8 mouse cellular contexts compared by ENCODE assay signal in genomic region chr19:8774086-8774835, GRCm38 (mm10). TPM values are rescaled to one million over a fixed set of nuclear protein-coding genes. Genes with fewer than 3 reads are reported as not detected.
A peak's percentile ranks its signal among the peaks of the same experiment; 100 is the strongest.
DNase-seq lines count a peak whose midpoint lies in the region; ATAC-seq and TF ChIP-seq lines count a peak whose summit lies in the region.

Gene Tmem179b (minus strand): TSS chr19:8774467.

- no peaks in the 10 kb centered on the region for H3K9me3 ChIP-seq in CH12.LX (replicated peaks; ENCODE audit: low read length)
- H3K9me3 ChIP-seq in forebrain, embryonic 12.5 days = no peaks in the 10 kb centered on the region
- no peaks in the 10 kb centered on the region for H3K9me3 ChIP-seq in heart, postnatal 0 days (replicated peaks; ENCODE audit: control insufficient read depth, low read length)
- H3K9me3 ChIP-seq in liver, postnatal 0 days (ENCODE audit: low read length) = no peaks in the 10 kb centered on the region
- no peaks in the 10 kb centered on the region for H3K9me3 ChIP-seq in neural tube, embryonic 14.5 days (ENCODE audit: control insufficient read depth, low read length)

- TF ChIP-seq RAD21 in CH12.LX (IDR thresholded peaks at IDR 0.05; ENCODE audit: low read depth, low read length) = no peak

- whole genome bisulfite sequencing in forebrain, embryonic 12.5 days = under 1% methylated on average over 68 of the region's 68 CpGs
- WGBS in heart, postnatal 0 days = under 1% methylated on average over 68 of the region's 68 CpGs
- WGBS in large intestine, adult 2 months = under 1% methylated on average over 68 of the region's 68 CpGs
- 1% methylated on average over 53 of the region's 68 CpGs for WGBS in liver, postnatal 0 days (ENCODE audit: insufficient replicate concordance)
- under 1% methylated on average over 67 of the region's 68 CpGs for WGBS in neural tube, embryonic 14.5 days

- H3K4me2 ChIP-seq in CH12.LX (ENCODE audit: insufficient read depth, low read depth, poor library complexity, severe bottlenecking) = peak within 1 kb of the TSS; percentile 95
- H3K4me2 ChIP-seq in forebrain, embryonic 12.5 days = peak within 1 kb of the TSS; percentile 98
- H3K4me2 ChIP-seq in heart, postnatal 0 days (ENCODE audit: low read depth, low read length) = peak within 1 kb of the TSS; percentile 99
- peak within 1 kb of the TSS; percentile 93 for H3K4me2 ChIP-seq in liver, postnatal 0 days (ENCODE audit: low read depth, low read length)
- H3K4me2 ChIP-seq in neural tube, embryonic 14.5 days (ENCODE audit: low read depth, low read length) = peak within 1 kb of the TSS; percentile 99

- TF ChIP-seq POLR2A in CH12.LX (IDR thresholded peaks at IDR 0.05; ENCODE audit: low read depth, low read length) = peak; percentile 98

- H3K27me3 ChIP-seq in CH12.LX (replicated peaks) = no peaks in the 10 kb centered on the region
- no peaks in the 10 kb centered on the region for H3K27me3 ChIP-seq in forebrain, embryonic 12.5 days
- no peaks in the 10 kb centered on the region for H3K27me3 ChIP-seq in heart, postnatal 0 days (ENCODE audit: control insufficient read depth, insufficient read depth, low read length)
- no peaks in the 10 kb centered on the region for H3K27me3 ChIP-seq in liver, postnatal 0 days (ENCODE audit: insufficient read depth, low read length)
- no peaks in the 10 kb centered on the region for H3K27me3 ChIP-seq in neural tube, embryonic 14.5 days (ENCODE audit: control insufficient read depth, insufficient read depth, low read length)

- peaks cover 20 to 50% of the 10 kb centered on the region in 2 experiments for H3K36me3 ChIP-seq in CH12.LX (replicated peaks in 1 of 2; ENCODE audit: control insufficient read depth in 1 of 2, insufficient read depth in 1 of 2, low read length in 1 of 2)
- peaks cover 40% of the 10 kb centered on the region for H3K36me3 ChIP-seq in forebrain, embryonic 12.5 days (replicated peaks)
- peaks cover 17% of the 10 kb centered on the region for H3K36me3 ChIP-seq in heart, postnatal 0 days (replicated peaks; ENCODE audit: control insufficient read depth, insufficient read depth, low read length)
- H3K36me3 ChIP-seq in liver, postnatal 0 days (replicated peaks; ENCODE audit: insufficient read depth, low read length) = peaks cover 21% of the 10 kb centered on the region
- peaks cover 30% of the 10 kb centered on the region for H3K36me3 ChIP-seq in neural tube, embryonic 14.5 days (ENCODE audit: control insufficient read depth, insufficient read depth, low read length)

- peak within 1 kb of the TSS; percentile 55 to 93 (median 88) for H3K4me3 ChIP-seq in CH12.LX (replicated peaks in 1 of 3; ENCODE audit: low read depth in 2 of 3, low read length in 2 of 3, poor library complexity in 1 of 3)
- peak within 1 kb of the TSS; percentile 77 for H3K4me3 ChIP-seq in forebrain, embryonic 12.5 days (replicated peaks)
- peak within 1 kb of the TSS; percentile 75 for H3K4me3 ChIP-seq in heart, postnatal 0 days (ENCODE audit: low read depth, low read length)
- peak within 1 kb of the TSS; percentile 74 for H3K4me3 ChIP-seq in liver, postnatal 0 days (ENCODE audit: low read depth, low read length)
- peak within 1 kb of the TSS; percentile 64 for H3K4me3 ChIP-seq in neural tube, embryonic 14.5 days (ENCODE audit: low read depth, low read length)

- H3K9ac ChIP-seq in CH12.LX (ENCODE audit: insufficient read depth, low read depth) = peak within 1 kb of the TSS; percentile 95
- H3K9ac ChIP-seq in forebrain, embryonic 12.5 days = peak within 1 kb of the TSS; percentile 92
- peak within 1 kb of the TSS; percentile 96 for H3K9ac ChIP-seq in heart, postnatal 0 days (replicated peaks; ENCODE audit: low read depth, low read length)
- peak within 1 kb of the TSS; percentile 92 for H3K9ac ChIP-seq in liver, postnatal 0 days (replicated peaks)
- H3K9ac ChIP-seq in neural tube, embryonic 14.5 days (replicated peaks; ENCODE audit: low read depth, low read length) = peak within 1 kb of the TSS; percentile 95

- TF ChIP-seq EP300 in CH12.LX (IDR thresholded peaks at IDR 0.05; ENCODE audit: low read length) = no peak
- TF ChIP-seq EP300 in heart, postnatal 0 days (IDR thresholded peaks at IDR 0.05; ENCODE audit: low read depth) = peak; percentile 73
- no peak for TF ChIP-seq EP300 in liver, postnatal 0 days (IDR thresholded peaks at IDR 0.05; ENCODE audit: low read depth)

- peak; percentile 95 for ATAC-seq in forebrain, embryonic 12.5 days (ENCODE audit: low FRiP score)
- ATAC-seq in heart, postnatal 0 days (ENCODE audit: insufficient read depth, low read depth) = peak; percentile 90
- peak; percentile 91 for ATAC-seq in liver, postnatal 0 days
- peak; percentile 94 for ATAC-seq in neural tube, embryonic 14.5 days (ENCODE audit: low read depth)

- peak; percentile 94 for DNase-seq in CH12.LX (ENCODE audit: extremely low read depth)
- DNase-seq in c-Kit-positive CD71-positive TER-119-negative erythroid progenitor cells, embryonic 14.5 days (ENCODE audit: low read depth) = peak; percentile 94
- DNase-seq in heart, postnatal 0 days (ENCODE audit: low spot score) = peak; percentile 94
- DNase-seq in large intestine, adult 2 months (ENCODE audit: low read depth, low spot score) = peak; percentile 93
- DNase-seq in liver, postnatal 0 days = peak; percentile 98
- DNase-seq in testis, postnatal 10 days (ENCODE audit: low spot score) = peak; percentile 98

- peaks cover 35% of the 10 kb centered on the region for H3K79me2 ChIP-seq in CH12.LX (replicated peaks; ENCODE audit: control insufficient read depth, extremely low read depth, insufficient read depth, poor library complexity, severe bottlenecking)

- TF ChIP-seq CTCF in CH12.LX (conservative IDR thresholded peaks at IDR 0.05 in 1 of 2, IDR thresholded peaks at IDR 0.05 in 1 of 2; ENCODE audit: low read depth in 2 of 2, low read length in 2 of 2) = 0 out of 4 replicates have a peak, but pooled peaks of 1 of the 2 experiments have one; percentile 10
- no peak for TF ChIP-seq CTCF in heart, postnatal 0 days (IDR thresholded peaks at IDR 0.05; ENCODE audit: low read depth)
- TF ChIP-seq CTCF in liver, postnatal 0 days (IDR thresholded peaks at IDR 0.05; ENCODE audit: low read depth) = peak; percentile 21; the same call in 1 of the 2 replicates

- in situ Hi-C loops in CH12.LX (cut with MboI; ENCODE audit: low pct_ligation_motif_present, low pct_unique_long_range_greater_than_20kb, low sequenced_read_pairs) = no loop called here

- dilution Hi-C loops in CH12.LX (cut with MboI; ENCODE audit: extremely low pct_ligation_motif_present, extremely low pct_unique_long_range_greater_than_20kb, low sequenced_read_pairs) = no loop called here

- peak within 1 kb of the TSS; percentile 80 for H3K27ac ChIP-seq in CH12.LX (ENCODE audit: insufficient read depth, low read depth)
- H3K27ac ChIP-seq in forebrain, embryonic 12.5 days = peak within 1 kb of the TSS; percentile 98
- peak within 1 kb of the TSS; percentile 98 for H3K27ac ChIP-seq in heart, postnatal 0 days (ENCODE audit: low read depth)
- H3K27ac ChIP-seq in liver, postnatal 0 days (ENCODE audit: low read depth) = peak within 1 kb of the TSS; percentile 100
- peak within 1 kb of the TSS; percentile 99 for H3K27ac ChIP-seq in neural tube, embryonic 14.5 days (ENCODE audit: low read depth, low read length)

- peaks cover 11 to 44% of the 10 kb centered on the region in 2 experiments for H3K4me1 ChIP-seq in CH12.LX (ENCODE audit: control insufficient read depth in 1 of 2, insufficient read depth in 2 of 2)
- H3K4me1 ChIP-seq in forebrain, embryonic 12.5 days = peaks cover 34% of the 10 kb centered on the region
- H3K4me1 ChIP-seq in heart, postnatal 0 days (ENCODE audit: control insufficient read depth, insufficient read depth) = peaks cover 20% of the 10 kb centered on the region
- peaks cover 40% of the 10 kb centered on the region for H3K4me1 ChIP-seq in liver, postnatal 0 days (ENCODE audit: insufficient read depth)
- peaks cover 33% of the 10 kb centered on the region for H3K4me1 ChIP-seq in neural tube, embryonic 14.5 days (ENCODE audit: control insufficient read depth, insufficient read depth, low read length)

TF ChIP-seq in CH12.LX, 34 proteins besides CTCF, POLR2A, EP300 and RAD21 (continues in another document):
- TF ChIP-seq CHD1 (IDR thresholded peaks at IDR 0.05; ENCODE audit: low read depth, low read length) (peak; percentile 35; the same call in 1 of the 2 replicates), E2F4 (IDR thresholded peaks at IDR 0.05; ENCODE audit: insufficient replicate concordance, low read depth, low read length) (0 out of 2 replicates have a peak, but pooled peaks have one; percentile 74), MAX (IDR thresholded peaks at IDR 0.05; ENCODE audit: low read length) (peak; percentile 62; the same call in 1 of the 2 replicates), IRF4 (IDR thresholded peaks at IDR 0.05; ENCODE audit: low read depth, low read length) (no peak; the same call in 1 of the 2 replicates), BHLHE40 (IDR thresholded peaks at IDR 0.05; ENCODE audit: low read depth, low read length) (0 out of 2 replicates have a peak, but pooled peaks have one; percentile 10), ZC3H11A (IDR thresholded peaks at IDR 0.05; ENCODE audit: low read depth, low read length) (no peak), SIN3A (IDR thresholded peaks at IDR 0.05; ENCODE audit: low read length) (peak; percentile 53), TBP (conservative IDR thresholded peaks at IDR 0.05; ENCODE audit: low read depth, low read length) (peak; percentile 89), ZMIZ1 (IDR thresholded peaks at IDR 0.05; ENCODE audit: low read depth, low read length) (peak; percentile 95), RCOR1 (conservative IDR thresholded peaks at IDR 0.05; ENCODE audit: low read depth, low read length) (no peak), ETS1 (conservative IDR thresholded peaks at IDR 0.05; ENCODE audit: low read depth, low read length) (no peak), MAFK (IDR thresholded peaks at IDR 0.05; ENCODE audit: insufficient replicate concordance, low read length) (no peak), GABPA (IDR thresholded peaks at IDR 0.05; ENCODE audit: insufficient replicate concordance, low read depth, low read length) (no peak), UBTF (IDR thresholded peaks at IDR 0.05; ENCODE audit: low read depth, low read length) (0 out of 2 replicates have a peak, but pooled peaks have one; percentile 44), POLR2AphosphoS2 (IDR thresholded peaks at IDR 0.05; ENCODE audit: low read depth, low read length) (peak; percentile 98)

RNA-seq across cellular contexts. Expression of gene Tmem179b, which starts in this region (rescaled TPM):
- total RNA-seq in CH12.LX (2012; rRNA removed) = 50.8 and 54.4 TPM in 2 replicates
- 85.7 and 105 TPM in 2 replicates for total RNA-seq in CH12.LX (2014; rRNA removed)
- polyA plus RNA-seq in CH12.LX (2012; ENCODE audit: insufficient read length, low read depth) = 49.8 and 72.0 TPM in 2 replicates
- 34.4 and 36.9 TPM in 2 replicates for polyA plus RNA-seq in forebrain, embryonic 12.5 days (2016; fragmentation: Nextera tagmentation; extraction: Ambion mirVana)
- total RNA-seq in heart, postnatal 0 days (2014; rRNA removed; ENCODE audit: low replicate concordance) = 38.6 and 83.7 TPM in 2 replicates
- polyA plus RNA-seq in heart, postnatal 0 days (2015; fragmentation: Nextera tagmentation; extraction: Ambion mirVana) = 46.7 and 49.1 TPM in 2 replicates
- polyA plus RNA-seq in large intestine, adult 2 months (2012; rRNA removed) = 107 and 122 TPM in 2 replicates
- polyA plus RNA-seq in liver, postnatal 0 days (2015; fragmentation: Nextera tagmentation; extraction: Ambion mirVana) = 76.3 and 80.3 TPM in 2 replicates
- 25.9 and 32.7 TPM in 2 replicates for polyA plus RNA-seq in neural tube, embryonic 14.5 days (2014; fragmentation: Nextera tagmentation; extraction: Ambion mirVana)

Comparison
In these comparisons a context has a peak if more than half of its experiments do, and no peak if none do; other contexts are left out.
1. Peak in every context shown above with its lines: DNase-seq, ATAC-seq, H3K4me3 ChIP-seq and H3K27ac ChIP-seq.